Mouse (Mus musculus): ENCODE results near the gene Rab24. TPM values are rescaled to one million over a fixed set of nuclear protein-coding genes. Genes with fewer than 3 reads are reported as not detected.

Rab24 gene
- polyA plus RNA-seq (2021; fragmentation: Nextera tagmentation) = 60.3 and 118 TPM in 2 replicates
- long read RNA-seq, experiment 1, transcript Rab24-201 (8 exons, 1,168 nt) = major isoform, 61 of 93 reads
- long read RNA-seq, experiment 1, partial matches to known transcripts = 9 of 93 reads
- long read RNA-seq, experiment 1, other reads (novel, unspliced or antisense) = 20 of 93 reads
- long read RNA-seq, experiment 2, transcript Rab24-201 (8 exons, 1,168 nt) = major isoform, 42 of 57 reads
- long read RNA-seq, experiment 2, partial matches to known transcripts = 13 of 57 reads
- long read RNA-seq, experiment 2, other reads (novel, unspliced or antisense) = 2 of 57 reads

DNA sequence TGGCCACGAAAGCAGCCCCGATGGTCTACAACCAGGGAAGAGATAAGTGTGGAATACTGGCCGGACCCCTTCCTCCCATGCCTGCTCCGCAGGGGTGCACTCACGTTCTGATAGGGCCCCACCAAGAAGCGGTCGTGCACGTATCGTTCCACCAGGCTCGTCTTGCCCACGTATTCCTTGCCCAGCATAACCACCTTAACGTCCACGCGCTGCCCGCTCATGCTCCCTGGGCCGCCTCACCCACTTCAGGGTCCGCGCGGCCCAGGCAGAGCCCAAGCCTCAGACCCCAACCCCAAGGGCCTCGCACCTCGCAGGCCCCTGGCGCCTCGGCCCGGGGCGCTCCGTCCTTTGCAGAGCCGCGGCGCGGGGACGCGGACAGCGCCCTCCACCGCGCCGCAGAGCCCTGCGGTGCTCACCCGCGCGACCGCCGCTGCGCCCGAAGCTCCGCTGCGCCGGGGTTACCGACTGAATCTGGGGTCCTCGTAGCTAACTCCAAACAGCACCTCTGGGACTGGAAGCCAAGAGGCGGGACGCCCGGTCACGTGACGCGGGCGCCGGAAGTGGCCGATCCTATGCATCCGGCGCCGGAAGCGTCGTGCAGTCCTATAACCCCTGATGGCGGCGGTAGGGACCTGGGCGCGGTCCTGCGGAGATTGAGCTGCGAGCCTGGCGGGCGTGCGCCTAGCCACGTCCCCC lies at the start of gene Rab24:
Gene Rab24, minus strand, starts transcription at position 513 of the 696 bp plus-strand sequence.

DNA sequence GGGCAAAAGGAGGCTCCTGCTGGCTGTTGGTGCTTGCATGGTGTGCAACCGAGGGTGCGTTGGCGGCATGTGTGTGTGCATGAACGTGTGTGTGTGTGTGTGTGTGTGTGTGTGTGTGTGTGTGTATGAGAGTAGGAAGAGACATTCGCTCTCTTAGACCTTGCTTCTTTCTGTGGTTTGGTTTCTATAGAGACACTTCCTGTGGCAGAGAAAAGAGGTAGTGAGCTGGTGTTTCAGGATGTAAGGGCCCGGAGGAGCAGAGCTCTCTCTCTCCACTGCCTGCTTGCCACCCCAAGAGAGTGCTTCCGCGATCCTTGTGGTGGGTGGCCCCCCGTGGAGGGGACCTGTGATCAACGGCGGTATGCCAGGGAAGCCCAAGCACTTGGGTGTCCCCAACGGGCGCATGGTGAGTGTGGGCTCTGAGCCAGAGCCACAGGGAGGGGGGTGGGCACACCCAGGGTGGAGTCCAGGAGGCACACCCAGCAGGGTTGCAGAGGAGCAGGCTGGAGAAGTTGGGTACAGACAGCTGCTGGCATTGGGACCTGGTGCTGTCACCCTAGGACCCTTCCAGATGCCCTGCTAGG lies 47.9 kb upstream of the Rab24 start, which contains the start of gene Rgs14:
Gene Rgs14, plus strand, starts transcription at position 202 of the 584 bp plus-strand sequence.

DNA sequence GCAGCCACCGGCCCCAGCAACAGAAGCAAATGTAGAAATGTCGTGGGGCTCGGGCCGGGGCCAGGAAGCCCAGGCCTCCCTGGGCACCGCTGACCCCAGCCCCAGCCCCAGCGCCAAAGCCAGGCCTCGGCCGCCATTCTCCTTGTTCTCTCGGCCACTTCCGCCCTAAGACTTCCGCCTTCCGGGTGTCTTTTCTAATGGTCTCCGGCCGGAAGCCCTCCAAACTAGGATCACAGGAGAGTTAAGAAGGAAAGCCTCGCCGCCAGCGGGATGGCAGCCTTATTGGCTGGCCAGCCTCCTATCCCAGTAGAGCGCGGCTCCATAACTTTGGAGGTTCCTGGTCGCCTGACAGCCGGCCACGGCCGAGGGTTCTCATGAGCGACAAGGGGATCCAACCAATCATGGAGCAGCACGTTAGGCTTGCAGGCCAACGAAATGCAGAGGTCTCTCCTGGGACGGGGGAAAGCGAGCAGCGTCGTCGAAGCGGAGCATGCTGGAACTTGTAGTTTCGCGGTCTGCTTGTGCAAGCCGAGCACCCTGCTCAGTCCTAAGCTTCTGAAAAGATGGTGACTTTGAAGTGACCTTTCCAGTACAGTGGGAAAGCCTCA lies 40.8 kb upstream of the Rab24 start, which contains the start of gene Lman2:
Gene Lman2, minus strand, starts transcription at position 331 of the 608 bp plus-strand sequence.

DNA sequence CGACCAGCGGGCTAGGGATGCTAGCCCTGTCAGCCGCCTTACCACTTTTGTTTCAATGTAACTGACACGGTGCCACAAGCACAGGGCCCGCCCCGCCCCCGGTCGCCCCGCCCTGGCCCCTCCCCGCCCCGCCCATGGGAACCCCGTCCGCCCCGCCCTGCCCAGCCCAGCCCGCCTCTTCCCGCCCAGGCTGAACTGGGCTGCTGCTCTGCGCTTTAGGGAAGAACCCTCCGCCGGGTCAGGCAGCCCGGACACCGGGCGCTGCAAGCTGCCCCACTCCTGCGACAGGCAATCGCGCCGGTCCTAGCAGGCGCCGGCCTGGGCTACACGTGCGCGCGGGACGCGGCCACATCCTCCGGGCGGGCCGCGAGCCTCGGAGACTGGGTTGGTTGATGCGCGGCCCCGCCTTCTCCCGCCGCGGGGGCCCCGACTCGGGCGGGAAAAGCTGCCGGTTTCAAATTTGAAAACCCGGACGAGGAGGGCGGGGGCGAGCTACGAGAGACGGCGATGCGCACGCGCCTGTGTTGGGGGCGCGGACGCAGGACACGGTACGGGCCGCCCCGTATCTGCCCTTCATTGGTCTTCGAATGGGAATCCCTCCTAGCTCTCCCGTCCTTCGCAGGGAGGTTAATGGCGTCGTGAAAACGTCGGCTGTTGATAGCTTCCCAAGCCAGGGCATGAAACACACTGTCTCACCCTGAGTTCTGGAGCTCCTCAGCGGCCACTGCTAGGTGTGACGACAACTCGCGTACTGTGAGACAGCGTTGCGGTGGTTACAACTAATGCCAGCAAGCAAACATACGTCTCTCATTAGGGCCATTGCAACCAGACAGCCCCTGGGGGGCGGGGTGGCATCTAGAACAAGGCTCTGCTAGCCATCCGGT lies 8.2 kb upstream of the Rab24 start, which contains the start of gene Mxd3:
Gene Mxd3, minus strand, starts transcription at position 141 of the 884 bp plus-strand sequence.

DNA sequence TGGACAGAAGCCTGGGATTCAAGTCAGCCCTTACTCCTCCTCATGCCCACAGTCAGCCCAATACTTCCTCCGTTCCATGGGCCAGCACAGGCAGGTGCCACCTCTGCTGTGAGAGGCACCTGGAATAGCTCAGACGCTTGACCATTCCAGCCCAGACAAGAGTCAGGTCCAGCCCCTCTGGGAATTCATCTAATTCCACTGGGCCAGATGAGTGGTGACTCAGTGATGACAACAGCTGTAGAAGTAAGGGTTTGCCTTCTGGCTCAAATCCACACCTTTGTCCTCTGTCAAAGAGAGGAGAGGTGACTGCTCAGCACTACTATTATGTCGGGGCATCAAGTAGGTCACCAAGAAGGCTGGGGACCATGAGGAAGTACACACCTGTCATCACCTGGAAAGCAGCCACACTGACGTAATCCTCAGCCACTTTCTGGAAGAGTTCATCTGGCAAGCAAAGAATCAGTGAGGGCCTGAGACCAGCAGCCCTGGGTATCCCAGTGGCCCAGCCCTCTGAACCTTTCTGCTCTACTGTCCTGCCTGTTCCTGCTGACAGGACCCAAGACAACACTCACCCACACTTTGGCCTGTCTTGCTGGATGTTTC lies 1.7 kb downstream of the Rab24 start, which contains the start of gene Prelid1:
Gene Prelid1, plus strand, starts transcription at position 570 of the 603 bp plus-strand sequence.

Other genes with a start within 250 kb of the Rab24 start
- gene Uimc1, start 221.6 kb downstream of the Rab24 start, polyA plus RNA-seq (2021; fragmentation: Nextera tagmentation) = 8.5 and 9.3 TPM in 2 replicates
- gene Zfp346, start 216.6 kb downstream of the Rab24 start, polyA plus RNA-seq (2021; fragmentation: Nextera tagmentation) = 7.2 and 11.0 TPM in 2 replicates
- gene Gm17617, start 188.4 kb downstream of the Rab24 start, polyA plus RNA-seq (2021; fragmentation: Nextera tagmentation) = not detected in 2 replicates
- gene Fgfr4, start 169.3 kb downstream of the Rab24 start, polyA plus RNA-seq (2021; fragmentation: Nextera tagmentation) = 0.04 and 0.18 TPM in 2 replicates
- gene Nsd1, start 112.2 kb downstream of the Rab24 start, polyA plus RNA-seq (2021; fragmentation: Nextera tagmentation) = 18.4 and 28.5 TPM in 2 replicates
- 214 and 221 TPM in 2 replicates for gene Prelid1, start 1.4 kb downstream of the Rab24 start, polyA plus RNA-seq (2021; fragmentation: Nextera tagmentation)
- gene Mxd3, start 7.9 kb upstream of the Rab24 start, polyA plus RNA-seq (2021; fragmentation: Nextera tagmentation) = 0.46 and 1.2 TPM in 2 replicates
- 26.7 and 30.5 TPM in 2 replicates for gene Lman2, start 40.8 kb upstream of the Rab24 start, polyA plus RNA-seq (2021; fragmentation: Nextera tagmentation)
- 36.2 and 49.3 TPM in 2 replicates for gene Rgs14, start 47.8 kb upstream of the Rab24 start, polyA plus RNA-seq (2021; fragmentation: Nextera tagmentation)
- 0.03 TPM in 1 of 2 replicates, not detected in the other for gene Slc34a1, start 76.2 kb upstream of the Rab24 start, polyA plus RNA-seq (2021; fragmentation: Nextera tagmentation)
- 0.63 TPM in 1 of 2 replicates, not detected in the other for gene Pfn3, start 93.3 kb upstream of the Rab24 start, polyA plus RNA-seq (2021; fragmentation: Nextera tagmentation)
- 1.1 and 1.4 TPM in 2 replicates for gene F12, start 104.8 kb upstream of the Rab24 start, polyA plus RNA-seq (2021; fragmentation: Nextera tagmentation)
- 4.7 and 16.8 TPM in 2 replicates for gene Grk6, start 123.1 kb upstream of the Rab24 start, polyA plus RNA-seq (2021; fragmentation: Nextera tagmentation)
- 6.5 and 13.0 TPM in 2 replicates for gene Prr7, start 142.3 kb upstream of the Rab24 start, polyA plus RNA-seq (2021; fragmentation: Nextera tagmentation)
- 57.2 and 97.1 TPM in 2 replicates for gene Dbn1, start 166.2 kb upstream of the Rab24 start, polyA plus RNA-seq (2021; fragmentation: Nextera tagmentation)
- 84.5 and 89.4 TPM in 2 replicates for gene Pdlim7, start 191.7 kb upstream of the Rab24 start, polyA plus RNA-seq (2021; fragmentation: Nextera tagmentation)
- 0.47 and 0.59 TPM in 2 replicates for gene Dok3, start 207.3 kb upstream of the Rab24 start, polyA plus RNA-seq (2021; fragmentation: Nextera tagmentation)
- 33.6 and 41.6 TPM in 2 replicates for gene Ddx41, start 214.7 kb upstream of the Rab24 start, polyA plus RNA-seq (2021; fragmentation: Nextera tagmentation)
- gene Fam193b, start 249.2 kb upstream of the Rab24 start, polyA plus RNA-seq (2021; fragmentation: Nextera tagmentation) = 3.7 and 5.0 TPM in 2 replicates